Mouse (Mus musculus) duodenum, adult 2 months (tissue): Measurements from ENCODE around the gene Wdr82. TPM values are rescaled to one million over a fixed set of nuclear protein-coding genes. Genes with fewer than 3 reads are reported as not detected.

Source experiments
- polyA plus RNA-seq: library from polyadenylated mRNA; depleted of rRNA; stranded (reverse); fragments of >200 nt; gene quantifications from 2 replicates; pipeline ENCODE4 v1.2.3, GENCODE M21; 2012; ENCODE audit warnings: low replicate concordance; rRNA removed

Gene Wdr82
- polyA plus RNA-seq: 25.0 and 31.6 TPM in 2 replicates

DNA sequence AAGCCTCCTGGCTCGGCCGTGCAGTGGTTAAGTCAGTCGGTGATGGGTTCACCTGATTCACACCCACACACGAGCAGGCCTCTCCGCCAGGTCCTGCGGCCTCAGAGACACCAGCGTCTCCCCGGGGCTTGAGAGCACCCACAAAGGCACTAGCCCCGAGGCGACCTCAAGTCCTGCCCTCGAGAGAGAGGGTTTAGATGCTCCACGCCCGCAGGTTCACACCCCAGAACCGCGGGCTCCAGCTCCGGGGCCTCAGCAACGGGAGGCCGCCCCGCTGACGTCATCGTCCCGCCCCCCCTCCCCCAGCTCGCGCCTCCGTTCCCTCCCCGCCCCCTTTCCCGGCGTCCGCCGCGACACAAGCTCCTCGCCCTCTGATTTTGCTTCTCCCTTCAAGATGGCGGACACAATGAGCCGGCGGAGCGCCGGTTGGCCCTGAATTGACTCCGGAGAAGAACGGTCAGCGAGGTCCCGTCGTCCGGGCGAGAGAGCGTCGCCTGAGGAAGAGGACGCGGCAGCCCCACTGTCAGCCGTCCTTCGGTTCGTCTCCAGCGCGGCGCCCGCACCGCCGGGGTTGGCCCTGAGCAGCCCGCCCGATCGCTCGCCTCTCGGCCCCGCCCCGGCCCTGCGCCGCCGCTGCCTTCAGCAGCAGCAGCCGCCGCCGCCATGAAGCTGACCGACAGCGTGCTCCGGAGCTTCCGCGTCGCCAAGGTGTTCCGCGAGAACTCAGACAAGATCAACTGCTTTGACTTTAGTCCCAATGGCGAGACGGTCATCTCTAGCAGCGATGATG is at the start of gene Wdr82:
TSS of gene Wdr82 (plus strand) at position 373 of the 790 bp plus-strand sequence.

DNA sequence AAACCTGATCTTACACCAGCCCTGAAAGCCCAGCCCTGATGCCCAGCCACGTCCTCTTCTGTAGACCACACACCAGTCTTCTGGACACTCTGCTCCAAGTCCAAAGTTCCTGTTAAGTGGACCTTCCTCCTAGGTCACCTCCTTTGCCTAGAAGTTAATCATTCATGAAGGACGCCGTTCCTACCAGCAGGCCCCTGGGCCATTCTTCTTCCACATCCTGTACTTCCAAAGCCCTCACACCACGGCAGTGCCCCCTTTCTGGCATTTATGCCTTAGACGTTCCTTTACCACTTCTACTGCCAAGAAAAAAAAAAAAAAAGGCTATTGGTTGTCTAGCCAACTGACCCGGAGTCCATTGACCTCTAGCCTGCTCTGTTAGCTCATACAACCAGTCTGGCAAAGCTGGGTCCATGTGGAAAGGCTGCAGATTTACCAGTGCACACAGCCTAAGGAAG is 12.7 kb upstream of the Wdr82 start, which contains the start of gene Glyctk:
TSS of gene Glyctk (minus strand) at position 102 of the 455 bp plus-strand sequence.

DNA sequence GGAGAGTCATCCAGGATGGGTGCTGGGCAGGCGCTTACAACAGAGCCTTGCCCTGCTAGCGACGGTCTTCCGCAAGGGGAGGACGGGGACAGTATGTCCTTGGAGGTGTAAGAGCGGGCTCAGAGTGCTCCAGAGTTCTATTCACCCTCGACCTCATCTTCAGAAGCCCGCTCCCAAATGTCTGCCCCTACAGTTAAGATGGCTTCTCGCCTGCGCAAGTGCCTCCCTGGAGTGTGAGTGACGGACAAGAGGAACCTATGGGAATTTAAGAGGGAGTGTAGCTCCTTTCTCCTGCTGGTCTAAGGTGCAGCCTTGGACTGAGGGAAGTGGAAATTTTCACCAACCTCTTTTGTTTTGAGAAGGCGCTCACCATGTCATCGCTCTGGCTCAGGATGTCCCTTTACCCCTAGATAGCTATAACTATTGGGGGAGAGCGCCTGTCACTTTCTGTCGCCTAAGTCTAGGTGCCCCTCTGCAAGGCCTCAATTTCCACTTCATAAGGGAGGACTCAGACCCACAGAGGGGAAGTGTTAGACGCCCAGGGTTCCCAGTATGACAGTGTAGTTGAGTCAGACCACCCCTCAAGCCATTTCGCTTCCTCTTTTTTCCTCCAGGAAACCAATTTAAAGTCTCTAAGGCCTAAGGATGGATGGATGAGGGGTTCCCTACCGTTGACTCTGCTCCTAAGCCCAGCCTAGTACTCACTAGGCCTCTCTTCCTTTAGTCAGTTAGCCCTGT is 29.0 kb downstream of the Wdr82 start, which contains the start of gene Ppm1m:
TSS of gene Ppm1m (minus strand) at position 212 of the 738 bp plus-strand sequence.

DNA sequence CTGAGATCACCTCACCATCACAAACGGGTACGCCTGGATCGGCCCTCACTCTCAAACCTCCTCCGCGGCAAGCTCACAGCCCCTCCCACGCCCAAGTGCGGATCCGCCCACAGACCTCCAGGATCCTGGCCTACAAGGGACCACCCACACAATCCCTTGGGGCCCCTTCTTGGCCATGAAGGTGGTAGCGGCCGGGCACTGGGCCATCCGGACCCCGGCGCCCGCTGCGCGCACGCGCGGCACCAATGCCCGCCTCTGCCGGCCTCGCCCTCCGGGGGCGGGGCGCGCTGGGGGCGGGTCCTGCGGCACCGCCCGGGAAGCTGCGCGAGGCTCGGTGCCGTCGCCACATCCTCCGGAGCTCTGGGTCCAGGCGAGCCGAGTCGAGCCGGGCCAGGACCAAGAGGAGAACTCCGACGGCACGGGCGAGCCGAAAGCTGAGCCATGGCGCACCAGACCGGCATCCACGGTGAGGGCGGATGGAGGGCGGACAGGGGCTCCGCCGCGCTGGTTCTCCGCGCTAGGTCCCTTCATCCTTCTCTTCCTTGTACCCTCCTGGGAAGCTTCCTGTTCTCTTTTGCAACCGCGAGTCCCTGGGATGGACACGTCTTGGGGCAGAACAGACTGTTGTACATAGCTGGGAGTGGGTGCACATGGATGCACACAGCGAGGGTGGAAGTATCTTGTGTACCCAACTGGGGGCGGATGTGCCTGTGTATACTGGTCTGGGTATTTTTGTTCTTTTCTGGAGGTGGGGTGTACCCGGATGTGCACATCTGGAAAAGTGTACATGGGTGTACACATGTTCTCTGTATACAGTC is 32.3 kb downstream of the Wdr82 start, which contains the start of gene Twf2:
TSS of gene Twf2 (plus strand) at position 290 of the 818 bp plus-strand sequence.

DNA sequence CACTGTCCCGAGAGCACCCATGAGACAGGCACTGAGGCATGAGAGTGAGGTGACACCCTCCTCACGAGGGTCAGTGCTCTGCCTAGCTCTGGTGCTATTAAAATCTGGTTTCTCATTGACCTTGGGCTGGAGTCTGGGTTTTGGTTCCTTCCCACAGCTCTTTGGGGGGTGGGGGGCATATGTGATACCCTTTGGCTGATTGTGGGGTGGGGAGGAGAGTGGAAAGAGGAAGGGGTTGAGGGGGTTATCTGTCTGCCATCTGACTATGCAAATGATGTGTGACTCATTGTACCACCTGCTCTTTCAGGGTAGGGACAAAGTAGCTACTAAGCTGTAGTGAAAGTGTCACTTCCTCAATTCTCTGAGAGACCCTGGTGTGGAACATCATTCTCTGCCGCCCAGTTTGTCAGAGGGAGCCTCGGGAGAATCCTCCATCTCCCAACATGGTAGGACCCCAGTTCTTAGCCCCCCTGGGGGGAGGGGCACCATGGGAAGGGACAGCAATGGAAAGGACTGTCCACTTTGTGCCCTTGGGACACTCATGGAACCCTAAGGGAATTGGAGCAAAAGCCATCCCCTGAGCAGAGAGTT is 51.6 kb downstream of the Wdr82 start, which contains the start of gene Tlr9:
TSS of gene Tlr9 (plus strand) at position 338 of the 591 bp plus-strand sequence.

Other genes with a start within 250 kb of the Wdr82 start
- gene Col6a5, start 210.3 kb upstream of the Wdr82 start, polyA plus RNA-seq: 0.33 and 0.75 TPM in 2 replicates
- 13.8 and 17.5 TPM in 2 replicates for gene Col6a4, start 74.1 kb upstream of the Wdr82 start, polyA plus RNA-seq
- 13.9 and 43.6 TPM in 2 replicates for gene Glyctk, start 12.8 kb upstream of the Wdr82 start, polyA plus RNA-seq
- gene Ppm1m, start 28.8 kb downstream of the Wdr82 start, polyA plus RNA-seq: 14.0 and 19.1 TPM in 2 replicates
- gene Twf2, start 32.2 kb downstream of the Wdr82 start, polyA plus RNA-seq: 16.9 and 20.4 TPM in 2 replicates
- gene Tlr9, start 51.7 kb downstream of the Wdr82 start, polyA plus RNA-seq: 1.1 and 1.8 TPM in 2 replicates
- 177 and 205 TPM in 2 replicates for gene Alas1, start 77.7 kb downstream of the Wdr82 start, polyA plus RNA-seq
- 14.7 TPM in 2 replicates for gene Poc1a, start 110.1 kb downstream of the Wdr82 start, polyA plus RNA-seq
- gene Dusp7, start 197.7 kb downstream of the Wdr82 start, polyA plus RNA-seq: 14.1 and 19.8 TPM in 2 replicates